Mouse (Mus musculus): ENCODE data around the gene Zfp292.
"Not testable (repeated sequence)": the region's sequence is repeated elsewhere in the genome, so short reads cannot be mapped to it uniquely, and the experiment has no call there.

Zfp292 gene

GRCm38 (mm10) chr4:34882818-34883217 is at the start of gene Zfp292:
TSS of gene Zfp292 (minus strand) at chr4:34882960.
- DNase-seq (ENCODE audit: low spot score in 2 of 2): peak; percentile 93 to 97

GRCm38 (mm10) chr4:34928386-34928785 is 45.6 kb upstream of the Zfp292 start:
- not testable (repeated sequence) for DNase-seq (ENCODE audit: low spot score in 2 of 2)

GRCm38 (mm10) chr4:34922177-34922870 is 39.6 kb upstream of the Zfp292 start:
- DNase-seq (ENCODE audit: low spot score in 2 of 2): peak; percentile 23 to 66

DNA sequence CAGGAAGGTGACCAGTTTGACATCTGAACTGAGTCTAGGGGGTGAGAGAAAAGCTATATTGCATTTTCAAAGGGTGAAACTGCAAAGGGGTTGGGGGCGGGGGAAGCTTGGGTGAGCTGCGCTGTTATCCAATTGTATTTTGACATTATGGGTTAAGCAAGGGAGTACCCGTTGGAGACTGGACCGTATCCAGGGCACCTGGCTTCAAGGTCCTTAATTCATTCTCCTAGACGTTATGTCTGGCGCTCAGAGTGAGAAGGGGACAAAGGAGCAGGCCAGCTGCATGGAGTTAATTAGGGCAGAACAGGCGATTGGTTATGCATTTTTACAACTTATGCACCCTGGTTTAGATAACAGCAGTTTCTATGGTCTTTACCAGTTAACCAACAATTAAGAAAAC is 34.6 kb upstream of the Zfp292 start:
- DNase-seq (ENCODE audit: low spot score in 2 of 2): no peak

GRCm38 (mm10) chr4:34912171-34912570 is 29.4 kb upstream of the Zfp292 start:
- no peak for DNase-seq (ENCODE audit: low spot score in 2 of 2)

- DNase-seq (ENCODE audit: low spot score in 2 of 2): no peak
Measured at GRCm38 (mm10) chr4:34911401-34911800, 28.6 kb upstream of the Zfp292 start.

- DNase-seq (ENCODE audit: low spot score in 2 of 2): no peak
Measured at GRCm38 (mm10) chr4:34908127-34908526, 25.4 kb upstream of the Zfp292 start.

GRCm38 (mm10) chr4:34907026-34907425 is 24.3 kb upstream of the Zfp292 start:
- no peak for DNase-seq (ENCODE audit: low spot score in 2 of 2)

- DNase-seq (ENCODE audit: low spot score in 2 of 2): no peak
Measured at GRCm38 (mm10) chr4:34906151-34906550, 23.4 kb upstream of the Zfp292 start.

DNA sequence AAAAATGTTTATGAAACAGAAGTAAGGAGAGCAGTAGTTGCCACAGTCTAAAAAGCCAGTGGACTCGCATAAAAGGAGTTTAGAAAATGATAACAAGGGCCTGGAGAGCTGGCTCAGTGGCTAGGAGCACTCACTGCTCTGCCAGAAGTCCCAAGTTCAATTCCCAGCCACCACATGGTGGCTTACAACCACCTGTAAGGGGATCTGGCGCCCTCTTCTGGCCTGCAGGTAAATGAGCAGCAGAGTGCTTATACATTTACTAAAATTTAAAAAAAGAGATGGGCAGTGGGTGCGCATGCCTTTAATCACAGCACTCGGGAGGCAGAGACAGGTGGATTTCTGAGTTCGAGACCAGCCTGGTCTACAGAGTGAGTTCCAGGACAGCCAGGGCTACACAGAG is 22.6 kb upstream of the Zfp292 start:
- no peak for DNase-seq (ENCODE audit: low spot score in 2 of 2)

- not testable (repeated sequence) for DNase-seq (ENCODE audit: low spot score in 2 of 2)
Measured at GRCm38 (mm10) chr4:34901582-34901981, 18.8 kb upstream of the Zfp292 start.

- DNase-seq (ENCODE audit: low spot score in 2 of 2): no peak
Measured at GRCm38 (mm10) chr4:34901166-34901565, 18.4 kb upstream of the Zfp292 start.

DNA sequence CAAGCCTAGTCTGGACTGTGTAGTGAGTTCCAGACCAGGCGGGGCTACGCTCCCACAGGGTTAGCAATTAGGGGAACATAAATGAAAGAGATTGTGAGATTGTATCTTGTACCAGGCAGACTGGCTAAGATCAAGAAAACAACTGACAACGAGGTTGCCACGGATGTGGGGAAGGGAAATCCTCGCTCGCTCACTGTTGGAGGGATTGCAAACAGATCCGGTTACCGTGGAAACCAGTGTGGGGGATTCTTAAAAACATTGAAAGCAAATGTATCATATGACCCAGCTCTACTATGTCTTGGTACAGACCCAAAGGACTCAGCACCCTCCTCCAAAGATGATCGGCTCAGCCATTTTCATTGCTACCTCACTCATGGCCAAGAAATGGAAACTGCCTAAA is 17.4 kb upstream of the Zfp292 start:
- peak; percentile 25 to 30 for DNase-seq (ENCODE audit: low spot score in 2 of 2)

GRCm38 (mm10) chr4:34899322-34899721 is 16.6 kb upstream of the Zfp292 start:
- DNase-seq (ENCODE audit: low spot score in 2 of 2): no peak

GRCm38 (mm10) chr4:34898497-34898896 is 15.7 kb upstream of the Zfp292 start:
- DNase-seq (ENCODE audit: low spot score in 2 of 2): no peak

- DNase-seq (ENCODE audit: low spot score in 2 of 2): no peak
Measured at GRCm38 (mm10) chr4:34893479-34893878, 10.7 kb upstream of the Zfp292 start, which contains the start of gene Cga. TSS of gene Cga (plus strand) at chr4:34893779.

DNA sequence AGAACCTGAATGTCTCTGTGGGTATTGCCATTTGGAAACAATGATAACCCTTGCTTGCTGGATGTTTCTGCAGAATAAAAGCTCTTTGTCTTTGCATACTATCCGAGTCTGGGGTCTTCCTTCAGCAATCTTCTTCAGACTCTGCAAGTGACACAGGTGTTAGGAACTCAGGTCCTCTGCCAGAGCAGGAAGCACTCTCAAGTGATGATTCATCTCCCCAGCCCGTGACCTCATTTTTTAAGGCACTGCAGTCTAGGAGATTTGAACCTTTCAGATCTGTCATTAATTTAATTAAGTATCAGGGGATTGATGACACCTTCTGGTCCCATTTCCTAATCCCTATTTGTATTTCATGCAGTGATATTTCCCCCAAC is 7.0 kb upstream of the Zfp292 start:
- DNase-seq (ENCODE audit: low spot score in 2 of 2): no peak

- no peak for DNase-seq (ENCODE audit: low spot score in 2 of 2)
Measured at GRCm38 (mm10) chr4:34889101-34889811, 6.5 kb upstream of the Zfp292 start.

- DNase-seq (ENCODE audit: low spot score in 2 of 2): no peak
Measured at GRCm38 (mm10) chr4:34887295-34887694, 4.5 kb upstream of the Zfp292 start.

- peak; percentile 74 to 84 for DNase-seq (ENCODE audit: low spot score in 2 of 2)
Measured at GRCm38 (mm10) chr4:34886490-34887111, 3.8 kb upstream of the Zfp292 start.

DNA sequence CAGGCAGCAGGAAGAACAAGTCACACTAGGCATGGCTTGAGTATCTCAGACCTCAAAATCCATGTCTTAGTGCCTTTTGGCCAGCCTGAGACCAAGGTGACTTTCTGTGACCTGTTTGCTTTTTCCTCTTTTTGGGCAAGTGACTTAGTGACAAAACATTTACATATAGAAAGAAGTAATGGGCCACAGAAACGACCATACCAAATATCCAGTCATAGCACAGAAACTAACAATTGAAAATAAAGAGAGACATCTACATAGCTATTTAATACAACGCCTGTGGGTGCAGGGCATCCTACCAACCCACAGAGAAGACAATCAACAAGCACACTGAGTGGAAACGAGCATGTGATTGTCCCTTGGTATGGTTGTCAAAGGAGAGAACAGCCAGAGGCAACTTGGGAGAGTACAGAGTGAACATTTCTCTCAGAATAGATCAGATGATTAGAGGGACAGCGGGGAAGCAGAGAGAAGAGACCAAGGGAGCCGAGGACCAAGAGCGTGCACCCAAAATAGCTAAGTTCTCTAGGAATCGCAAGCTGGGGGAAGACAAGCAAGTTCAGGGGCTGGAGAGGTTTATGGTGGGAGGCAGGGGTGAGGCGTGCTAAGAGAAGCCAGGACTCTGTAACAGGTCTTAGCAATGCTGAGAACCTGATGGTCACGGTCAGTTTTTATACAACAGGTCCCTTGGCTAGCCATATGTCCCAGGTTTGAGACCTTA is 3.0 kb upstream of the Zfp292 start:
- DNase-seq (ENCODE audit: low spot score in 2 of 2): no peak

DNA sequence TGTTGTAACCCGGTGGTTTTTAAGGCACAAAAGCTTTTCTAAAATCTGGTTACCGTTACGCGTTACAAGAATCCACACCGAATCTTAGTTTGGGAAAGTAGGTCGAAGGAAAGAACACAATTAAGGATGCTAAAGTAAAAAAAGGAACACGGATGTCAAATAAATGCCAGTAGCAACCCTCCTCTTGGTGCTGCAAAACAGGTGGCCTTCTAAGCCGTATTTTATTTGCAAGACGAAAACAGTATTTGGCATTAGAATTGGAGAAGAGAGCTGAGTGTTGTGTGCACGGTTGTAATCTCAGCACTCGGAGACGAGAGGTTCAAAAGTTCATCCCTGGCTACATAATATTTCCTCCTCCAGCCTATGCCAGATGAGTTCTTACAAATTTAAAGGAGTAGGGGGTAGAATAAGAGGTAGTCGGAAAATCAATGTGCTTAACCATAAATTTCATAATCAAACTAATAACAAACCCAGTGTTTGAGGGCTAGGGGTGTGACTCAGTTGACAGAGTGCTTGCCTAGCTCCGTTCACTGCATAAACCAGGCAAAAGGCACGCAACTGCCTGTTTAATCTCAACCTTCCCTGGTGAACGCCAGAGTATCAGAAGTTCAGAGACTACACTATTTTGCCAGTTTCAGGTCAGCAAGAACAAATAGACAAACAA is 738 bp upstream of the Zfp292 start:
- no peak for DNase-seq (ENCODE audit: low spot score in 2 of 2)
